Comparison of ENCODE assay signal across 9 mouse cellular contexts in genomic region chr17:56814316-56815056, GRCm38 (mm10). TPM values are rescaled to one million over a fixed set of nuclear protein-coding genes. Genes with fewer than 3 reads are reported as not detected.
DNase-seq lines count a peak whose midpoint lies in the region; ATAC-seq and TF ChIP-seq lines count a peak whose summit lies in the region.
"Had no signal": no experiment of that assay in that cellular context is flagged by ENCODE, and none has a peak within 500 bp of the region (broad histone marks: within the 10 kb centered on the region; RNA-seq: fewer than 3 reads in every experiment).

No protein-coding gene starts in this region.

- no peaks in the 10 kb centered on the region for H3K36me3 ChIP-seq in embryonic facial prominence, embryonic 15.5 days
- no peaks in the 10 kb centered on the region for H3K36me3 ChIP-seq in midbrain, embryonic 15.5 days (replicated peaks)
- no peaks in the 10 kb centered on the region for H3K36me3 ChIP-seq in splenic B cell, adult 2 months (ENCODE audit: control insufficient read depth, insufficient read depth, low read length, poor library complexity, severe bottlenecking)

- no peaks in the 10 kb centered on the region for H3K9me3 ChIP-seq in embryonic facial prominence, embryonic 15.5 days (replicated peaks)
- no peaks in the 10 kb centered on the region for H3K9me3 ChIP-seq in midbrain, embryonic 15.5 days
- H3K9me3 ChIP-seq: liver, embryonic 15.5 days had no signal

- H3K27me3 ChIP-seq in cerebellum, adult 2 months (ENCODE audit: control insufficient read depth, insufficient read depth, low read length), result no peaks in the 10 kb centered on the region
- H3K27me3 ChIP-seq in embryonic facial prominence, embryonic 15.5 days, result no peaks in the 10 kb centered on the region
- no peaks in the 10 kb centered on the region for H3K27me3 ChIP-seq in midbrain, embryonic 15.5 days (replicated peaks)
- H3K27me3 ChIP-seq in splenic B cell, adult 2 months (ENCODE audit: control insufficient read depth, insufficient read depth, low read length, poor library complexity, severe bottlenecking), result no peaks in the 10 kb centered on the region
- H3K27me3 ChIP-seq: liver, embryonic 15.5 days had no signal

- peak; percentile 30; the same call in 1 of the 2 replicates for ATAC-seq in embryonic facial prominence, embryonic 15.5 days (ENCODE audit: insufficient number of reproducible peaks, low FRiP score, low TSS enrichment, low read depth)
- ATAC-seq in midbrain, embryonic 15.5 days (replicated peaks), result peak; percentile 84

- DNase-seq in cerebellum, adult 2 months, result peak; percentile 29 to 34
- DNase-seq in cerebellum, adult 8-10 months, result no peak
- peak; percentile 89 to 93 for DNase-seq in heart, adult 9 months (ENCODE audit: low spot score in 2 of 2)
- peak; percentile 34 to 42 for DNase-seq in kidney, adult 8-10 months
- DNase-seq in left cerebral cortex, postnatal 4 days, result peak; percentile 83
- DNase-seq in splenic B cell, adult 2 months (ENCODE audit: low read depth, low spot score), result peak; percentile 68

- no peak for TF ChIP-seq CTCF in cerebellum, adult 2 months (IDR thresholded peaks at IDR 0.05; ENCODE audit: borderline replicate concordance, insufficient read depth, low read depth, low read length)

- H3K9ac ChIP-seq in embryonic facial prominence, embryonic 15.5 days, result no peak overlapping the region
- H3K9ac ChIP-seq in midbrain, embryonic 15.5 days, result peak overlapping the region; percentile 27; the same call in 1 of the 2 replicates
- H3K9ac ChIP-seq: liver, embryonic 15.5 days had no signal

- no peak overlapping the region for H3K4me3 ChIP-seq in cerebellum, adult 2 months (replicated peaks; ENCODE audit: insufficient read depth, low read depth, low read length)
- no peak overlapping the region for H3K4me3 ChIP-seq in embryonic facial prominence, embryonic 15.5 days (replicated peaks)
- H3K4me3 ChIP-seq in midbrain, embryonic 15.5 days, result peak overlapping the region; percentile 18
- H3K4me3 ChIP-seq: liver, embryonic 15.5 days had no signal

- H3K4me1 ChIP-seq in cerebellum, adult 2 months (ENCODE audit: control insufficient read depth, insufficient read depth, low read length), result no peaks in the 10 kb centered on the region
- peaks cover 18% of the 10 kb centered on the region for H3K4me1 ChIP-seq in embryonic facial prominence, embryonic 15.5 days
- H3K4me1 ChIP-seq in midbrain, embryonic 15.5 days, result peaks cover 40% of the 10 kb centered on the region

- WGBS in cerebellum, adult 2 months, result 16% methylated on average over 24 of the region's 24 CpGs
- 15% methylated on average over 24 of the region's 24 CpGs for WGBS in embryonic facial prominence, embryonic 15.5 days
- 3% methylated on average over 24 of the region's 24 CpGs for WGBS in midbrain, embryonic 15.5 days

- no peak overlapping the region for H3K27ac ChIP-seq in cerebellum, adult 2 months (ENCODE audit: insufficient read depth, low read length)
- no peak overlapping the region for H3K27ac ChIP-seq in embryonic facial prominence, embryonic 15.5 days (replicated peaks)
- H3K27ac ChIP-seq in midbrain, embryonic 15.5 days, result peak overlapping the region; percentile 87
- H3K27ac ChIP-seq: liver, embryonic 15.5 days had no signal

- intact Hi-C loops in left cerebral cortex, postnatal 4 days (cut with DNase I), result loop anchor here (10.0 kb wide), 1 partner anchor 430 kb away; the partner anchor contains the start of genes Gpr108 and Trip10

- no peak for TF ChIP-seq POLR2A in cerebellum, adult 2 months (IDR thresholded peaks at IDR 0.05; ENCODE audit: borderline replicate concordance, insufficient read depth, low read length)

- H3K4me2 ChIP-seq in embryonic facial prominence, embryonic 15.5 days (replicated peaks), result no peak overlapping the region
- H3K4me2 ChIP-seq in midbrain, embryonic 15.5 days, result peak overlapping the region; percentile 44
- H3K4me2 ChIP-seq: liver, embryonic 15.5 days had no signal

RNA-seq across cellular contexts. Expression of gene Rfx2, which starts 16.3 kb away (rescaled TPM):
- polyA plus RNA-seq in cerebellum, adult 2 months (2012; rRNA removed), result 3.1 and 3.6 TPM in 2 replicates
- polyA plus RNA-seq in embryonic facial prominence, embryonic 15.5 days (2015; fragmentation: Nextera tagmentation; extraction: Ambion mirVana), result 7.5 and 9.9 TPM in 2 replicates
- 1 to 10 TPM; 2.4 to 3.4 TPM for total RNA-seq in left cerebral cortex, postnatal 4 days (2021)
- 5.4 and 6.0 TPM in 2 replicates for polyA plus RNA-seq in midbrain, embryonic 15.5 days (2015; fragmentation: Nextera tagmentation; extraction: Ambion mirVana)

RNA-seq across cellular contexts. Expression of gene Prr22, which starts 44.4 kb away (rescaled TPM):
- polyA plus RNA-seq in cerebellum, adult 2 months (2012; rRNA removed), result 3.0 and 3.5 TPM in 2 replicates
- polyA plus RNA-seq in embryonic facial prominence, embryonic 15.5 days (2015; fragmentation: Nextera tagmentation; extraction: Ambion mirVana), result 0.49 and 1.2 TPM in 2 replicates
- total RNA-seq in left cerebral cortex, postnatal 4 days (2021), result 1 to 10 TPM; 1.2 TPM
- polyA plus RNA-seq in midbrain, embryonic 15.5 days (2015; fragmentation: Nextera tagmentation; extraction: Ambion mirVana), result 1.4 TPM in 2 replicates

RNA-seq across cellular contexts. Expression of gene Dus3l, which starts 49.9 kb away (rescaled TPM):
- polyA plus RNA-seq in cerebellum, adult 2 months (2012; rRNA removed), result 168 and 169 TPM in 2 replicates
- polyA plus RNA-seq in embryonic facial prominence, embryonic 15.5 days (2015; fragmentation: Nextera tagmentation; extraction: Ambion mirVana), result 44.4 and 47.8 TPM in 2 replicates
- 10 to 100 TPM; 80.0 to 90.4 TPM for total RNA-seq in left cerebral cortex, postnatal 4 days (2021)
- 100.0 and 104 TPM in 2 replicates for polyA plus RNA-seq in midbrain, embryonic 15.5 days (2015; fragmentation: Nextera tagmentation; extraction: Ambion mirVana)

RNA-seq across cellular contexts. Expression of gene Nrtn, which starts 57.2 kb away (rescaled TPM):
- 7.2 and 9.3 TPM in 2 replicates for polyA plus RNA-seq in cerebellum, adult 2 months (2012; rRNA removed)
- polyA plus RNA-seq in embryonic facial prominence, embryonic 15.5 days (2015; fragmentation: Nextera tagmentation; extraction: Ambion mirVana), result 24.6 and 29.5 TPM in 2 replicates
- 1 to 10 TPM; 1.2 to 1.3 TPM for total RNA-seq in left cerebral cortex, postnatal 4 days (2021)
- 4.1 and 4.6 TPM in 2 replicates for polyA plus RNA-seq in midbrain, embryonic 15.5 days (2015; fragmentation: Nextera tagmentation; extraction: Ambion mirVana)

RNA-seq across cellular contexts. Expression of gene Acsbg2, which starts 59.8 kb away (rescaled TPM):
- 0.03 TPM in 2 replicates for polyA plus RNA-seq in cerebellum, adult 2 months (2012; rRNA removed)
- polyA plus RNA-seq in embryonic facial prominence, embryonic 15.5 days (2015; fragmentation: Nextera tagmentation; extraction: Ambion mirVana), result 0.16 TPM in 1 of 2 replicates, not detected in the other
- total RNA-seq in left cerebral cortex, postnatal 4 days (2021), result not detected
- polyA plus RNA-seq in midbrain, embryonic 15.5 days (2015; fragmentation: Nextera tagmentation; extraction: Ambion mirVana), result not detected in 2 replicates
- polyA plus RNA-seq: liver, embryonic 15.5 days had no signal
